Mouse (Mus musculus): ENCODE data around the gene Plet1. TPM values are rescaled to one million over a fixed set of nuclear protein-coding genes. Genes with fewer than 3 reads are reported as not detected.

Plet1 gene
- total and polyA plus RNA-seq, 3 experiments = 0.08 TPM; not detected in 2

- peaks cover 22% of the 10 kb centered on the region for H3K27me3 ChIP-seq (ENCODE audit: insufficient read depth, low read length)
Observed at GRCm38 (mm10) chr9:50497076-50497475, 2.8 kb downstream of the Plet1 start.

GRCm38 (mm10) chr9:50497536-50497935 lies 3.2 kb downstream of the Plet1 start:
- Histone ChIP-seq H3K36me3 (replicated peaks) (no peaks in the 10 kb centered on the region), H3K9me3 (replicated peaks) (no peaks in the 10 kb centered on the region), H3K4me1 (ENCODE audit: insufficient read depth, low read depth, low read length) (peaks cover 7% of the 10 kb centered on the region; the same call in 1 of the 2 replicates), H3K27me3 (ENCODE audit: insufficient read depth, low read length) (peaks cover 22% of the 10 kb centered on the region), H3K4me3 (ENCODE audit: low read depth, low read length) (no peak overlapping the region)
- no peak for DNase-seq (ENCODE audit: low spot score)
- ATAC-seq (ENCODE audit: extremely low read depth, insufficient number of reproducible peaks, low FRiP score, poor library complexity, severe bottlenecking) = no peak
- TF ChIP-seq POLR2AphosphoS5 (IDR thresholded peaks at IDR 0.05; ENCODE audit: insufficient replicate concordance, low read depth, low read length) (no peak), TAL1 (conservative IDR thresholded peaks at IDR 0.05; ENCODE audit: low read depth, low read length) (no peak), GATA2 (IDR thresholded peaks at IDR 0.05; ENCODE audit: borderline replicate concordance, low read depth, low read length) (no peak), GATA1 (IDR thresholded peaks at IDR 0.05; ENCODE audit: borderline replicate concordance, low read length) (no peak), CTCF (IDR thresholded peaks at IDR 0.05; ENCODE audit: low read depth, low read length) (no peak)

More at GRCm38 (mm10) chr9:50497076-50497475, 2.8 kb downstream of the Plet1 start:
- TF ChIP-seq POLR2AphosphoS5 (IDR thresholded peaks at IDR 0.05; ENCODE audit: insufficient replicate concordance, low read depth, low read length) (no peak), GATA2 (IDR thresholded peaks at IDR 0.05; ENCODE audit: borderline replicate concordance, low read depth, low read length) (no peak), CTCF (IDR thresholded peaks at IDR 0.05; ENCODE audit: low read depth, low read length) (no peak), GATA1 (IDR thresholded peaks at IDR 0.05; ENCODE audit: borderline replicate concordance, low read length) (no peak), TAL1 (conservative IDR thresholded peaks at IDR 0.05; ENCODE audit: low read depth, low read length) (no peak)
- no peak overlapping the region for H3K4me3 ChIP-seq (ENCODE audit: low read depth, low read length)
- no peaks in the 10 kb centered on the region for H3K36me3 ChIP-seq (replicated peaks)
- no peaks in the 10 kb centered on the region for H3K9me3 ChIP-seq (replicated peaks)
- DNase-seq (ENCODE audit: low spot score) (no peak), ATAC-seq (ENCODE audit: extremely low read depth, insufficient number of reproducible peaks, low FRiP score, poor library complexity, severe bottlenecking) (no peak)
- H3K4me1 ChIP-seq (ENCODE audit: insufficient read depth, low read depth, low read length) = peaks cover 7% of the 10 kb centered on the region; the same call in 1 of the 2 replicates

GRCm38 (mm10) chr9:50498815-50499214 lies 4.5 kb downstream of the Plet1 start:
- H3K4me1 ChIP-seq (ENCODE audit: insufficient read depth, low read depth, low read length) = peaks cover 7% of the 10 kb centered on the region; the same call in 1 of the 2 replicates
- TF ChIP-seq GATA2 (IDR thresholded peaks at IDR 0.05; ENCODE audit: borderline replicate concordance, low read depth, low read length) = no peak
- TF ChIP-seq TAL1 (conservative IDR thresholded peaks at IDR 0.05; ENCODE audit: low read depth, low read length) = no peak
- no peak for TF ChIP-seq GATA1 (IDR thresholded peaks at IDR 0.05; ENCODE audit: borderline replicate concordance, low read length)
- TF ChIP-seq CTCF (IDR thresholded peaks at IDR 0.05; ENCODE audit: low read depth, low read length) = no peak
- TF ChIP-seq POLR2AphosphoS5 (IDR thresholded peaks at IDR 0.05; ENCODE audit: insufficient replicate concordance, low read depth, low read length) = no peak
- H3K9me3 ChIP-seq (replicated peaks) = no peaks in the 10 kb centered on the region
- ATAC-seq (ENCODE audit: extremely low read depth, insufficient number of reproducible peaks, low FRiP score, poor library complexity, severe bottlenecking) (no peak), DNase-seq (ENCODE audit: low spot score) (no peak)
- peaks cover 22% of the 10 kb centered on the region for H3K27me3 ChIP-seq (ENCODE audit: insufficient read depth, low read length)
- H3K36me3 ChIP-seq (replicated peaks) = no peaks in the 10 kb centered on the region
- no peak overlapping the region for H3K4me3 ChIP-seq (ENCODE audit: low read depth, low read length)

GRCm38 (mm10) chr9:50499781-50500180 lies 5.5 kb downstream of the Plet1 start:
- peaks cover 7% of the 10 kb centered on the region; the same call in 1 of the 2 replicates for H3K4me1 ChIP-seq (ENCODE audit: insufficient read depth, low read depth, low read length)
- no peak for ATAC-seq (ENCODE audit: extremely low read depth, insufficient number of reproducible peaks, low FRiP score, poor library complexity, severe bottlenecking)
- H3K9me3 ChIP-seq (replicated peaks) = no peaks in the 10 kb centered on the region
- peaks cover 19% of the 10 kb centered on the region for H3K27me3 ChIP-seq (ENCODE audit: insufficient read depth, low read length)
- no peaks in the 10 kb centered on the region for H3K36me3 ChIP-seq (replicated peaks)
- H3K4me3 ChIP-seq (ENCODE audit: low read depth, low read length) = no peak overlapping the region
- no peak for DNase-seq (ENCODE audit: low spot score)
- TF ChIP-seq CTCF (IDR thresholded peaks at IDR 0.05; ENCODE audit: low read depth, low read length) = no peak
- TF ChIP-seq TAL1 (conservative IDR thresholded peaks at IDR 0.05; ENCODE audit: low read depth, low read length) = no peak
- no peak for TF ChIP-seq GATA2 (IDR thresholded peaks at IDR 0.05; ENCODE audit: borderline replicate concordance, low read depth, low read length)
- TF ChIP-seq GATA1 (IDR thresholded peaks at IDR 0.05; ENCODE audit: borderline replicate concordance, low read length) = no peak
- no peak for TF ChIP-seq POLR2AphosphoS5 (IDR thresholded peaks at IDR 0.05; ENCODE audit: insufficient replicate concordance, low read depth, low read length)

GRCm38 (mm10) chr9:50500467-50500973 lies 6.2 kb downstream of the Plet1 start:
- Histone ChIP-seq H3K4me1 (ENCODE audit: insufficient read depth, low read depth, low read length) (peaks cover 7% of the 10 kb centered on the region; the same call in 1 of the 2 replicates), H3K4me3 (ENCODE audit: low read depth, low read length) (no peak overlapping the region), H3K36me3 (replicated peaks) (no peaks in the 10 kb centered on the region), H3K9me3 (replicated peaks) (no peaks in the 10 kb centered on the region), H3K27me3 (ENCODE audit: insufficient read depth, low read length) (peaks cover 19% of the 10 kb centered on the region)
- no peak for ATAC-seq (ENCODE audit: extremely low read depth, insufficient number of reproducible peaks, low FRiP score, poor library complexity, severe bottlenecking)
- TF ChIP-seq GATA1 (IDR thresholded peaks at IDR 0.05; ENCODE audit: borderline replicate concordance, low read length) (no peak), POLR2AphosphoS5 (IDR thresholded peaks at IDR 0.05; ENCODE audit: insufficient replicate concordance, low read depth, low read length) (no peak), CTCF (IDR thresholded peaks at IDR 0.05; ENCODE audit: low read depth, low read length) (no peak), GATA2 (IDR thresholded peaks at IDR 0.05; ENCODE audit: borderline replicate concordance, low read depth, low read length) (no peak), TAL1 (conservative IDR thresholded peaks at IDR 0.05; ENCODE audit: low read depth, low read length) (no peak)
- no peak for DNase-seq (ENCODE audit: low spot score)

GRCm38 (mm10) chr9:50500974-50501501 lies 6.7 kb downstream of the Plet1 start:
- Histone ChIP-seq H3K4me1 (ENCODE audit: insufficient read depth, low read depth, low read length) (peaks cover 7% of the 10 kb centered on the region; the same call in 1 of the 2 replicates), H3K27me3 (ENCODE audit: insufficient read depth, low read length) (peaks cover 16% of the 10 kb centered on the region), H3K4me3 (ENCODE audit: low read depth, low read length) (no peak overlapping the region), H3K9me3 (replicated peaks) (no peaks in the 10 kb centered on the region), H3K36me3 (replicated peaks) (no peaks in the 10 kb centered on the region)
- no peak for TF ChIP-seq POLR2AphosphoS5 (IDR thresholded peaks at IDR 0.05; ENCODE audit: insufficient replicate concordance, low read depth, low read length)
- no peak for TF ChIP-seq CTCF (IDR thresholded peaks at IDR 0.05; ENCODE audit: low read depth, low read length)
- TF ChIP-seq GATA2 (IDR thresholded peaks at IDR 0.05; ENCODE audit: borderline replicate concordance, low read depth, low read length) = no peak
- TF ChIP-seq GATA1 (IDR thresholded peaks at IDR 0.05; ENCODE audit: borderline replicate concordance, low read length) = no peak
- TF ChIP-seq TAL1 (conservative IDR thresholded peaks at IDR 0.05; ENCODE audit: low read depth, low read length) = no peak
- DNase-seq (ENCODE audit: low spot score) (peak; percentile 36), ATAC-seq (ENCODE audit: extremely low read depth, insufficient number of reproducible peaks, low FRiP score, poor library complexity, severe bottlenecking) (peak; percentile 49; the same call in 1 of the 2 replicates)
